Mouse (Mus musculus) central nervous system, embryonic 14 days (tissue): ENCODE measurements around the gene Polr3f. TPM values are rescaled to one million over a fixed set of nuclear protein-coding genes. Genes with fewer than 3 reads are reported as not detected.

Source experiments
- polyA plus RNA-seq: library from polyadenylated mRNA; depleted of rRNA; stranded (reverse); fragments of >200 nt; gene quantifications from 2 replicates; pipeline ENCODE4 v1.2.3, GENCODE M21; 2012; rRNA removed

The Polr3f gene
- polyA plus RNA-seq, result 23.4 and 26.0 TPM in 2 replicates

GRCm38 (mm10) chr2:144526981-144527820 lies at the start of gene Polr3f, which contains the start of gene Dzank1:
Gene Polr3f, plus strand, starts transcription at chr2:144527718.
Gene Dzank1, minus strand, starts transcription at chr2:144527414.

DNA sequence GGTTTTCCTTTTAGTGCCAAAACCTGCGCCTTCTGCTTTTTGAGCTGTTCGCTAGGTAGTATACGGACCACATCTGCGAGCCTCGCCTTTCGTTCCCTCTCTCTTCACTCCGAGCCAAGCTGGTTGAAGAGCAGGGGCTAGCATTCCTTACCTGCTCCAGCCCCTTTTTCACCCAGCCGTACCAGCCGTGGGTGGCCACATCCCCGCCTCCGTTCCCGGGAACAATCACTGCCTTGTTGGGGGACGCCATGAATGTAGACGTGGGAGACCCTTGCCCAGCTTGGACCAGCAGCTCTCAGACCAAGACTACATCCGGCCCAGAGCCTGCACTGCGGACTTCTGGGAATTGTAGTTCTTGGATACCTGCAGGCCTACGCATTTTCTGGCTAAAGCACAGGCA lies 23.0 kb downstream of the Polr3f start, which contains the start of gene Rbbp9:
Gene Rbbp9, minus strand, starts transcription at position 341 of the 400 bp plus-strand sequence.

GRCm38 (mm10) chr2:144555820-144556552 lies 28.5 kb downstream of the Polr3f start, which contains the start of gene Sec23b:
Gene Sec23b, plus strand, starts transcription at chr2:144556229.

Other genes starting within 250 kb of the Polr3f start
- gene Ovol2, start 195.6 kb upstream of the Polr3f start, polyA plus RNA-seq, result 0.05 and 0.49 TPM in 2 replicates
- gene Kat14, start 158.7 kb upstream of the Polr3f start, polyA plus RNA-seq, result 31.3 and 32.8 TPM in 2 replicates
- gene Pet117, start 158.7 kb upstream of the Polr3f start, polyA plus RNA-seq, result not detected in 2 replicates
- gene Dzank1, start 304 bp upstream of the Polr3f start, polyA plus RNA-seq, result 10.4 and 11.8 TPM in 2 replicates
- gene Rbbp9, start 23.2 kb downstream of the Polr3f start, polyA plus RNA-seq, result 34.3 and 34.8 TPM in 2 replicates
- 73.7 and 74.1 TPM in 2 replicates for gene Sec23b, start 28.5 kb downstream of the Polr3f start, polyA plus RNA-seq
- gene Smim26, start 66.3 kb downstream of the Polr3f start, polyA plus RNA-seq, result 46.3 and 46.7 TPM in 2 replicates
- 39.0 and 42.3 TPM in 2 replicates for gene Dtd1, start 72.2 kb downstream of the Polr3f start, polyA plus RNA-seq